Mouse (Mus musculus) kidney, adult 2 months (tissue): ENCODE results near the gene 4932438H23Rik.

Experiments
- CTCF ChIP-seq: fragments of 200-500 bp; conservative IDR thresholded peaks from 2 replicates; pipeline ENCODE4 v1.5.1; 2011; ENCODE audit warnings: low read depth, mild to moderate bottlenecking, control low read depth, low read length, moderate library complexity, mixed read lengths; ENCODE audit not compliant: insufficient read depth, insufficient read length
- POLR2A ChIP-seq: fragments of 200-500 bp; IDR thresholded peaks from one replicate; pipeline ENCODE4 v1.6.1; 2011; ENCODE audit warnings: low read depth, low read length, control low read depth

GRCm38 (mm10) chr16:91083002-91083646 lies 11.8 kb downstream of the 4932438H23Rik start:
- TF ChIP-seq POLR2A (no peak), CTCF (no peak)
